Mouse (Mus musculus) mouse embryonic stem cell (cell line): Measurements from ENCODE around the gene Nop16.

Experiments used
- in situ Hi-C, 2 experiments: fragments of 300-500 bp; cut with MboI; formaldehyde crosslinking; loops; 1 replicate in 1 of 2; 3 replicates in 1 of 2; pipeline ENCODE4 v1.14.3; 2019 to 2020; ENCODE audit warnings: low sequenced_read_pairs in 2 of 2, low pct_unique_long_range_greater_than_20kb in 1 of 2, mixed read lengths in 1 of 2; ENCODE audit not compliant: unreplicated experiment in 1 of 2

Gene Nop16

GRCm38 (mm10) chr13:54565594-54566345 is 24.1 kb downstream of the Nop16 start:
- in situ Hi-C loops = no loop called here

- in situ Hi-C loops = no loop called here
Measured at GRCm38 (mm10) chr13:54565201-54565581, 24.7 kb downstream of the Nop16 start, which contains the start of gene 4833439L19Rik. Gene 4833439L19Rik (minus strand): TSS chr13:54565435.

GRCm38 (mm10) chr13:54564232-54565200 is 25.4 kb downstream of the Nop16 start:
- in situ Hi-C loops = no loop called here

- in situ Hi-C loops = no loop called here
Measured at GRCm38 (mm10) chr13:54562562-54562961, 27.3 kb downstream of the Nop16 start.

GRCm38 (mm10) chr13:54560608-54561007 is 29.3 kb downstream of the Nop16 start:
- in situ Hi-C loops = no loop called here

GRCm38 (mm10) chr13:54559656-54560055 is 30.2 kb downstream of the Nop16 start:
- in situ Hi-C loops = no loop called here

GRCm38 (mm10) chr13:54557652-54558051 is 32.2 kb downstream of the Nop16 start:
- in situ Hi-C loops = no loop called here

- in situ Hi-C loops = no loop called here
Measured at GRCm38 (mm10) chr13:54556796-54557195, 33.1 kb downstream of the Nop16 start.

- in situ Hi-C loops = no loop called here
Measured at GRCm38 (mm10) chr13:54556176-54556575, 33.7 kb downstream of the Nop16 start.

- in situ Hi-C loops = no loop called here
Measured at GRCm38 (mm10) chr13:54548036-54548435, 41.9 kb downstream of the Nop16 start.
